ENCODE assay signal across 9 mouse cellular contexts in genomic region chr6:115227529-115227928, GRCm38 (mm10). TPM values are rescaled to one million over a fixed set of nuclear protein-coding genes. Genes with fewer than 3 reads are reported as not detected.
DNase-seq lines count a peak whose midpoint lies in the region; ATAC-seq and TF ChIP-seq lines count a peak whose summit lies in the region.
"Had no signal": no experiment of that assay in that cellular context is flagged by ENCODE, and none has a peak within 500 bp of the region (broad histone marks: within the 10 kb centered on the region; RNA-seq: fewer than 3 reads in every experiment).

No protein-coding gene starts in this region.

- ATAC-seq in embryonic facial prominence, embryonic 11.5 days (replicated peaks; ENCODE audit: insufficient number of reproducible peaks, low FRiP score, low TSS enrichment, low read depth): no peak
- peak; percentile 47; the same call in 1 of the 2 replicates for ATAC-seq in lung, postnatal 0 days

- H3K27ac ChIP-seq in embryonic facial prominence, embryonic 11.5 days (replicated peaks; ENCODE audit: low read depth, low read length): no peak overlapping the region
- no peak overlapping the region for H3K27ac ChIP-seq in lung, postnatal 0 days (ENCODE audit: low read length)

- TF ChIP-seq CTCF in E14TG2a.4 (conservative IDR thresholded peaks at IDR 0.05; ENCODE audit: low read length): peak; percentile 58
- TF ChIP-seq CTCF in lung, postnatal 0 days (IDR thresholded peaks at IDR 0.05): peak; percentile 91

- no peaks in the 10 kb centered on the region for H3K27me3 ChIP-seq in E14TG2a.4 (ENCODE audit: insufficient read depth, low read length)
- H3K27me3 ChIP-seq in embryonic facial prominence, embryonic 11.5 days (ENCODE audit: control insufficient read depth, insufficient read depth, low read length): no peaks in the 10 kb centered on the region
- H3K27me3 ChIP-seq in lung, postnatal 0 days (replicated peaks; ENCODE audit: insufficient read depth, low read length): no peaks in the 10 kb centered on the region
- H3K27me3 ChIP-seq: lung, embryonic 15.5 days had no signal

- 3% methylated on average over 2 of the region's 2 CpGs for WGBS in embryonic facial prominence, embryonic 11.5 days
- 9% methylated on average over 2 of the region's 2 CpGs for WGBS in lung, postnatal 0 days

- no peak overlapping the region for H3K9ac ChIP-seq in embryonic facial prominence, embryonic 11.5 days (replicated peaks; ENCODE audit: low read length)
- no peak overlapping the region for H3K9ac ChIP-seq in lung, postnatal 0 days (replicated peaks; ENCODE audit: low read depth)
- H3K9ac ChIP-seq: lung, embryonic 15.5 days had no signal

- no peaks in the 10 kb centered on the region for H3K36me3 ChIP-seq in E14TG2a.4 (ENCODE audit: insufficient read depth, low read length)
- H3K36me3 ChIP-seq in embryonic facial prominence, embryonic 11.5 days (replicated peaks; ENCODE audit: control insufficient read depth, insufficient read depth, low read depth, low read length): no peaks in the 10 kb centered on the region
- no peaks in the 10 kb centered on the region for H3K36me3 ChIP-seq in lung, postnatal 0 days (ENCODE audit: insufficient read depth, low read length)
- H3K36me3 ChIP-seq: lung, embryonic 15.5 days had no signal

- DNase-seq in adrenal gland, postnatal 25 days: peak; percentile 68
- peak; percentile 87 for DNase-seq in embryonic facial prominence, embryonic 11.5 days (ENCODE audit: low spot score)
- peak; percentile 82 to 89 for DNase-seq in heart, postnatal 10 days
- DNase-seq in layer of hippocampus, adult 18-20 months (ENCODE audit: low spot score in 2 of 2): peak; percentile 73 to 92
- peak; percentile 86 for DNase-seq in lung, postnatal 0 days (ENCODE audit: low spot score)
- peak; percentile 71 for DNase-seq in retina, postnatal 7 days (ENCODE audit: low read depth, low spot score)
- DNase-seq in urinary bladder, postnatal 14 days (ENCODE audit: low spot score): peak; percentile 82

- H3K4me3 ChIP-seq in E14TG2a.4 (replicated peaks; ENCODE audit: low read length): no peak overlapping the region
- no peak overlapping the region for H3K4me3 ChIP-seq in embryonic facial prominence, embryonic 11.5 days (ENCODE audit: low read depth, low read length)
- H3K4me3 ChIP-seq in lung, postnatal 0 days (ENCODE audit: low read depth, low read length): no peak overlapping the region
- H3K4me3 ChIP-seq: lung, embryonic 15.5 days had no signal

- TF ChIP-seq EP300 in lung, postnatal 0 days (IDR thresholded peaks at IDR 0.05): no peak

- H3K9me3 ChIP-seq in E14TG2a.4 (ENCODE audit: low read length): no peaks in the 10 kb centered on the region
- no peaks in the 10 kb centered on the region for H3K9me3 ChIP-seq in embryonic facial prominence, embryonic 11.5 days (replicated peaks; ENCODE audit: control insufficient read depth, low read length)
- H3K9me3 ChIP-seq in lung, postnatal 0 days (ENCODE audit: low read length): no peaks in the 10 kb centered on the region
- H3K9me3 ChIP-seq: lung, embryonic 15.5 days had no signal

- no peaks in the 10 kb centered on the region for H3K4me1 ChIP-seq in E14TG2a.4 (replicated peaks; ENCODE audit: low read depth, low read length)
- H3K4me1 ChIP-seq in embryonic facial prominence, embryonic 11.5 days (ENCODE audit: control insufficient read depth, insufficient read depth, low read length): no peaks in the 10 kb centered on the region
- 0 out of 2 replicates have a peak, but pooled peaks cover 5% of the 10 kb centered on the region for H3K4me1 ChIP-seq in lung, postnatal 0 days (ENCODE audit: insufficient read depth, low read depth, low read length)

- intact Hi-C loops in heart, postnatal 10 days (cut with DNase I): loop anchor here (1.0 to 5.0 kb wide), 4 partner anchors 41 to 312 kb away; partner anchors contain the start of gene Pparg

- no peak overlapping the region for H3K4me2 ChIP-seq in embryonic facial prominence, embryonic 11.5 days (ENCODE audit: low read depth, low read length)
- H3K4me2 ChIP-seq in lung, postnatal 0 days (replicated peaks; ENCODE audit: low read depth, low read length): no peak overlapping the region
- H3K4me2 ChIP-seq: lung, embryonic 15.5 days had no signal

RNA-seq across cellular contexts. Expression of gene Gm17482, which starts 0.4 kb away (rescaled TPM):
- not detected in 2 replicates for total RNA-seq in adrenal gland, postnatal 25 days (2021)
- polyA plus RNA-seq in embryonic facial prominence, embryonic 11.5 days (2014; fragmentation: Nextera tagmentation; extraction: Ambion mirVana): not detected in 2 replicates
- not detected for total RNA-seq in heart, postnatal 10 days (2021)
- not detected for total RNA-seq in layer of hippocampus, adult 18-20 months (2021)
- not detected in 2 replicates for polyA plus RNA-seq in lung, postnatal 0 days (2015; fragmentation: Nextera tagmentation; extraction: Ambion mirVana)
- polyA plus RNA-seq: lung, embryonic 15.5 days had no signal

RNA-seq across cellular contexts. Expression of gene Timp4, which starts 24.5 kb away (rescaled TPM):
- 3.3 and 3.4 TPM in 2 replicates for total RNA-seq in adrenal gland, postnatal 25 days (2021)
- polyA plus RNA-seq in embryonic facial prominence, embryonic 11.5 days (2014; fragmentation: Nextera tagmentation; extraction: Ambion mirVana): 0.27 and 0.50 TPM in 2 replicates
- 10 to 100 TPM in 1 of 2 experiments, 1 to 10 TPM in 1; 3.8 to 28.3 TPM for total RNA-seq in heart, postnatal 10 days (2021)
- 10 to 100 TPM; 19.9 to 22.0 TPM for total RNA-seq in layer of hippocampus, adult 18-20 months (2021)
- 3.7 and 5.0 TPM in 2 replicates for polyA plus RNA-seq in lung, postnatal 0 days (2015; fragmentation: Nextera tagmentation; extraction: Ambion mirVana)
